Mouse (Mus musculus): ENCODE data around the gene Ctrl. TPM values are rescaled to one million over a fixed set of nuclear protein-coding genes. Genes with fewer than 3 reads are reported as not detected.

The Ctrl gene
- total RNA-seq, 2 experiments from 2014 or later, result 0.85 to 0.91 TPM

DNA sequence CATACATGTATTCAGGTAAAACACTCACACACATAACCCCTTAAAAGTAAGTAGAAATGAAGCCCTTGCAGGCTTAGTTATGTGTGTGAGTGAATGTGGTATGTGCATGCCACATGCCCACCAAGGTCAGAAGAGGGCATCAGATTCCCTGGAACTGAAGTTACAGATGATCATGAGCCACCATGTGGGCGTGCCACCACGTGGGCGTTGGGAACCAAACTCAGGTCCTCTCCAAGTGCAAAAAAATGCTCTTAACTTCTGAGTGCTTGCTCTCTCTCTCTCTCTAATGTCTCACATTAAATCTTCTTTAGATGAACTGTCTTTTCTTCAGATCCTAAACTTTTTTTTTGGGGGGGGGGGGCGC, 4.6 kb upstream of the Ctrl start, which contains the start of gene Psmb10:
TSS of gene Psmb10 (minus strand) at position 139 of the 364 bp plus-strand sequence.
- DNase-seq (ENCODE audit: low spot score in 2 of 2), result no peak

GRCm38 (mm10) chr8:105937496-105938305, 4.0 kb upstream of the Ctrl start:
- peak; percentile 48 to 59 for DNase-seq (ENCODE audit: low spot score in 2 of 2)

- DNase-seq (ENCODE audit: low spot score in 2 of 2), result peak; percentile 75 to 88
Observed at GRCm38 (mm10) chr8:105936866-105937475, 3.3 kb upstream of the Ctrl start.

GRCm38 (mm10) chr8:105935863-105936603, 2.4 kb upstream of the Ctrl start:
- no peak for DNase-seq (ENCODE audit: low spot score in 2 of 2)

GRCm38 (mm10) chr8:105935105-105935504, 1.4 kb upstream of the Ctrl start:
- no peak for DNase-seq (ENCODE audit: low spot score in 2 of 2)

DNA sequence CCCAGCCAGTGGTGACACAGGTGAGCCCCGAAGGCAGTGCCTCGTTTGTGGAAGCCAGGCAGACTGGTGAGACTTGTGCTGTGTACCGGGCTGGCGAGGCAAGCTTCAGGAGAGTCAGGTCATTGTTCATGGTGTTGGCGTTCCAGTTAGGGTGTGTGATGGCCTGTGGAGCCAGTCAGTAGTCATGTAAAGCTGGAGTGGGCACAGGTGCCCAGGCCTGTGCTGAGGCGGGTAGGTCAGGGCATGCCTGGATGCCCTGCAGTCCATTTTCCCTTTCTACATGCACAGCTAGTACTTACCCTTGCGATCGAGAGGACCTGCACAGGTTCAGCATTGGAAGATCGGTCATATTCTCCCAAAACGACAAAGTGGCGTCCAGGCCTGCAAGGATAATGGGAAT, 1.1 kb downstream of the Ctrl start:
- no peak for DNase-seq (ENCODE audit: low spot score in 2 of 2)

DNA sequence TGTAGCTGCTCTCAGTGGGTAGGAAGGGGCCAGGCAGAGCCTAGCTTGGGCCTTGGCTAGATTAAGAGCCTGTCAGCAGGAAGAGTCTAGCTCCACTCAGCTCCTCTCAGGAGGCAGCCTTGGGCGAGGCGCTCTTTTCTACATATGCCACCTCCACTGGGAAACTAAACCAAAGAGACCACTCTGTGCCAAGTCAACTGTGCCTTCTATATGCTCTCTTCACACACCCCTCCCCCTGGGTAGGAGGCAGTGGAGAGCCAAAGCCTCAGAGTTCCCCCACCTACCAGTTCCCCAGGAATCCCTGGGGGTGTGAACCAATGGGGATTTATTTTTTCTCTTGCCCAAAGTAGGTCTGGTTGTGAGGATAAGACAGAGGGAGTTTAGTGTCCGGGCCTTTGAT, 2.4 kb downstream of the Ctrl start:
- DNase-seq (ENCODE audit: low spot score in 2 of 2), result no peak

DNA sequence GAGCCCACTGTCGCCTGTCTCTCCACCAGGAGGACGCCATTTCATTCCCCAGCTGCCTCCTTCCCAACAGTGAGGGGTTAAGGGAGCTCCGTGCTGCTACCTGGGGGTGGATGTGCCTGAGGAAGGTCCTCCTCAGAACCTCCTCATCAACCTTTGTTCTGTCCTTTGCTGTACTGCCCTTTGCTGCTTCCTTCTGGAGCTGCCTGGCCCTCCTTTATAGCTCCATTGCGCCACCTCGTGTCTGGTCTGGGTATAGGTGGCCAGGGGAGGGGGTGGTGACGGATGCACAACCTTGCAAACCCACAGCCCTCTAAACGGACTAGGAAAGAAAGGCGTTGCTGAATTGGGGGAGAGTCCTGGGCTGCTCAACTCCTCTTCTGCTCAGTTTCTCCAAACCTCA, 3.1 kb downstream of the Ctrl start:
- DNase-seq (ENCODE audit: low spot score in 2 of 2), result peak; percentile 94 to 95

GRCm38 (mm10) chr8:105925123-105925522, 8.5 kb downstream of the Ctrl start:
- DNase-seq (ENCODE audit: low spot score in 2 of 2), result no peak

- no peak for DNase-seq (ENCODE audit: low spot score in 2 of 2)
Observed at GRCm38 (mm10) chr8:105919390-105919789, 14.3 kb downstream of the Ctrl start.

- no peak for DNase-seq (ENCODE audit: low spot score in 2 of 2)
Observed at GRCm38 (mm10) chr8:105900941-105901616, 32.6 kb downstream of the Ctrl start.

DNA sequence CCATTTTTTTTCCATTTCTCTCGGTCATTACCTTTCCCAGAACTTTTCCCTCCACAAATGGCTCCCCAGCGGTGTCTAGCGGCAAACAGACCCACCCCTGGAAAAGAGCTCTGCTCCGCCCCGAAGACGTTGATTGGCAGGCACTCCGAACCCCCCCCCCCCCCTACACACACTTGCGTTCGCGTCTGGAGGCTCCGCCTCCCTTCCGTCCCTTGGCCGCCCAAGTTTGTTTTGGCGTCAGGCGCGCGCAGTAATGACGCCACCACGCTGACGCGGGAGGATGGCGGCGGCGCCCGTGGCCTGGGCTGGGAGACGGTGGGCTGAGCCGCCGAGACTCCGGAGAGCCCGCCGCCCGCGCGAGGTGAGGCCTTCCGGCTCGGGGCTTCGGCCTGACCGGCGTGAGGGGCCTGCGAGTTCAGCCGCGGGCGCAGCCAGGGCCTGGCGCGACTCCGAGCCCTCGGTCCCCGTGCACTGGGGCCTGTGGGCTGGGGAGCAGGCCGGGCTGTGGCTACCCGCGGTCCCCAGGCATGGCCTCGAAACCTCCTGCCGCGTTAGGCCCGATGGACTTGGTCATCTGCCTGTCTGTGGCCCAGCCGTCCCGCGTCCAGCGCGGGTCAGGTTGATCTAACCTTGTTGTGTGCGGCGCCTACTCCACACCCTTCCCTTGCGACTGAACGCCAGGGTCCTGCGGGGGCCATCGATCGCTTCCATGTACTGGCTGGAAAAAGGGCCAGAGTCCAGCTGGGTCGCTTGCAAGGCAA, 33.3 kb downstream of the Ctrl start, which contains the start of gene Pskh1:
TSS of gene Pskh1 (plus strand) at position 262 of the 761 bp plus-strand sequence.
- DNase-seq (ENCODE audit: low spot score in 2 of 2), result peak; percentile 92 to 96

DNA sequence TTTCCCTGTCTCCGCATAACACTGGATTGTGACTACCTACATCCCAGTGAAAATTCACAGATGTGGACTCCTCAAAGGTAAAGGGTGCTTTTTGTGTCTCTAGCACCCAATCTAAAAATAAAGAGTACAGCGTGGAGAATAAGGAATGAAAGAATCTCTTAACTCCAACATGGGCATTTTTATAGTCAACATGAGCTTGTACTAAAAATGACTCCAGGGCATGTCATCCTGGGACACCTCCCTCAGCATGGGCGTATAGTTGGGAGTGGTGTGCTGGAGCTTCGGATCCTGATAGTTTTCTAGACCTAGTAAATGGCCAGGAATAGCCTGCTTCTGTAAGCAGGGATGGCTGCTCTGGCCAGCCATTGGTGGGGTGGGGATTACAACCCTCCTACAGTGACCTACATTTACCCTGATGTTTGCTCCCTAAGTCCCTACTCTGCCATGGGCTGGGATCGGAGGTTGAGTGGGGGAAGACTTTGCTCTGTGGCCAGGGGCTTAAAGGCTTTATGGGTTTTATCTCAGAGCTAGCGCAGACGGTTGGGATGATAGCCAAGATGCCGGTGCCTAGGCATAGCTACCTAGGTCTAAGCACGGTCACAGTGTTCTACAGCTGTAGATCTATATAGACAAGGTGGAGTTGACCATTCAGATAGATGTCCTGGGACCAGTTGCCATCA, 35.7 kb downstream of the Ctrl start:
- no peak for DNase-seq (ENCODE audit: low spot score in 2 of 2)

GRCm38 (mm10) chr8:105893339-105893738, 40.3 kb downstream of the Ctrl start, which contains the start of gene Nrn1l:
Nrn1l (plus strand) TSS chr8:105893567.
- peak; percentile 76 to 82 for DNase-seq (ENCODE audit: low spot score in 2 of 2)

DNA sequence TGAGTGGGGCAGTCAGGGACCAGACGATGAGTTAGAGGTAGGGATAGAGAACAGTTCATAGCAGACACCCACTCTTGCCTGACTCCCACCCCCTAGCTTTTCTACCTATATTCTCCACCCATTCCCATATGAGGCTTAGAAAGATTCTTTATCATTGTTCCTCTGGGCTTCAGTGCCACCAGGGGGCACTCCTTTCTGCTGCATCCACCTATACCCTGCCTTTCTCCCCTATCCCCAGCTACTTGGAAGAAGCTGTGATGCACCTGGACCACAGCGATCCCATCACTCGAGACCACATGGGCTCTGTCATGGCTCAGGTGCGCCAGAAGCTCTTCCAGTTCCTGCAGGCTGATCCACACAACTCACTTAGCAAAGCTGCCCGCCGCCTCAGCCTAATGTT, 41.2 kb downstream of the Ctrl start:
- DNase-seq (ENCODE audit: low spot score in 2 of 2), result peak in 1 of 2 experiments; percentile 42

- DNase-seq (ENCODE audit: low spot score in 2 of 2), result peak; percentile 80
Observed at GRCm38 (mm10) chr8:105890870-105891269, 42.8 kb downstream of the Ctrl start.

GRCm38 (mm10) chr8:105889756-105890465, 43.8 kb downstream of the Ctrl start:
- DNase-seq (ENCODE audit: low spot score in 2 of 2), result peak; percentile 40 to 52
